Comparison of ENCODE assay signal across 8 mouse cellular contexts in genomic region chr6:146500771-146501170, GRCm38 (mm10). TPM values are rescaled to one million over a fixed set of nuclear protein-coding genes. Genes with fewer than 3 reads are reported as not detected.
DNase-seq lines count a peak whose midpoint lies in the region; ATAC-seq and TF ChIP-seq lines count a peak whose summit lies in the region.

No protein-coding gene starts in this region.

- no peak for TF ChIP-seq POLR2A in bone marrow macrophage, adult 2 months (IDR thresholded peaks at IDR 0.05; ENCODE audit: borderline replicate concordance, low read depth, low read length)

- ATAC-seq in hindbrain, embryonic 13.5 days (ENCODE audit: low FRiP score), result no peak
- no peak for ATAC-seq in midbrain, embryonic 11.5 days (ENCODE audit: low FRiP score)

- no peaks in the 10 kb centered on the region for H3K9me3 ChIP-seq in heart, embryonic 10.5 days
- no peaks in the 10 kb centered on the region for H3K9me3 ChIP-seq in hindbrain, embryonic 13.5 days
- H3K9me3 ChIP-seq in midbrain, embryonic 11.5 days (ENCODE audit: control insufficient read depth, low read length), result no peaks in the 10 kb centered on the region

- no peaks in the 10 kb centered on the region for H3K36me3 ChIP-seq in heart, embryonic 10.5 days
- no peaks in the 10 kb centered on the region for H3K36me3 ChIP-seq in hindbrain, embryonic 13.5 days
- H3K36me3 ChIP-seq in midbrain, embryonic 11.5 days (ENCODE audit: control insufficient read depth, insufficient read depth, low read length), result no peaks in the 10 kb centered on the region

- TF ChIP-seq CTCF in bone marrow macrophage, adult 2 months (IDR thresholded peaks at IDR 0.05; ENCODE audit: low read depth, low read length), result no peak

- H3K27me3 ChIP-seq in heart, embryonic 10.5 days (ENCODE audit: insufficient read depth, poor library complexity, severe bottlenecking), result peaks cover 10% of the 10 kb centered on the region; the same call in 1 of the 2 replicates
- H3K27me3 ChIP-seq in hindbrain, embryonic 13.5 days, result peaks cover 50% of the 10 kb centered on the region
- peaks cover 7% of the 10 kb centered on the region; the same call in 1 of the 2 replicates for H3K27me3 ChIP-seq in midbrain, embryonic 11.5 days (ENCODE audit: control insufficient read depth, insufficient read depth, low read length)

- H3K4me2 ChIP-seq in hindbrain, embryonic 13.5 days, result peak overlapping the region; percentile 100
- H3K4me2 ChIP-seq in midbrain, embryonic 11.5 days, result peak overlapping the region; percentile 97; the same call in 1 of the 2 replicates

- intact Hi-C loops in heart, postnatal 25 days (cut with DNase I), result loop anchor here (5.0 kb wide), 2 partner anchors 68 to 77 kb away; partner anchors contain the start of genes Fgfr1op2 and Ints13

- H3K27ac ChIP-seq in heart, embryonic 10.5 days, result peak overlapping the region; percentile 89; the same call in 1 of the 2 replicates
- peak overlapping the region; percentile 52 for H3K27ac ChIP-seq in bone marrow macrophage, adult 2 months (ENCODE audit: insufficient read depth, low read depth, low read length)
- H3K27ac ChIP-seq in hindbrain, embryonic 13.5 days, result no peak overlapping the region
- H3K27ac ChIP-seq in midbrain, embryonic 11.5 days (ENCODE audit: low read depth, low read length), result no peak overlapping the region

- peaks cover 39% of the 10 kb centered on the region for H3K4me1 ChIP-seq in heart, embryonic 10.5 days
- H3K4me1 ChIP-seq in bone marrow macrophage, adult 2 months (ENCODE audit: control insufficient read depth, insufficient read depth, low read length), result peaks cover 10% of the 10 kb centered on the region
- peaks cover 24% of the 10 kb centered on the region for H3K4me1 ChIP-seq in hindbrain, embryonic 13.5 days (replicated peaks)
- H3K4me1 ChIP-seq in midbrain, embryonic 11.5 days (ENCODE audit: control insufficient read depth, insufficient read depth, low read length), result no peaks in the 10 kb centered on the region; the same call in 1 of the 2 replicates

- 51% methylated on average over 5 of the region's 5 CpGs for WGBS in heart, embryonic 10.5 days
- 79% methylated on average over 5 of the region's 5 CpGs for WGBS in hindbrain, embryonic 13.5 days
- 78% methylated on average over 5 of the region's 5 CpGs for WGBS in midbrain, embryonic 11.5 days

- H3K4me3 ChIP-seq in heart, embryonic 10.5 days, result peak overlapping the region; percentile 81
- peak overlapping the region; percentile 78 for H3K4me3 ChIP-seq in bone marrow macrophage, adult 2 months (ENCODE audit: insufficient read depth, low read length)
- H3K4me3 ChIP-seq in hindbrain, embryonic 13.5 days, result no peak overlapping the region
- H3K4me3 ChIP-seq in midbrain, embryonic 11.5 days (ENCODE audit: low read depth, low read length), result no peak overlapping the region

- no peak overlapping the region for H3K9ac ChIP-seq in hindbrain, embryonic 13.5 days
- no peak overlapping the region for H3K9ac ChIP-seq in midbrain, embryonic 11.5 days (ENCODE audit: low read length)

- no peak for DNase-seq in heart, embryonic 10.5 days (ENCODE audit: low spot score)
- no peak for DNase-seq in heart, postnatal 25 days (ENCODE audit: low spot score)
- no peak for DNase-seq in midbrain, embryonic 11.5 days (ENCODE audit: low spot score, missing footprints)
- no peak for DNase-seq in gastrocnemius, adult 8-10 months (ENCODE audit: low spot score in 2 of 2)
- DNase-seq in spleen, postnatal 36 days (ENCODE audit: low spot score in 2 of 2), result no peak
- DNase-seq in left cerebral cortex, adult 18-20 months (ENCODE audit: low spot score in 2 of 2), result no peak

RNA-seq across cellular contexts. Expression of gene Itpr2, which starts 1.3 kb away (rescaled TPM):
- 19.4 and 22.1 TPM in 2 replicates for polyA plus RNA-seq in heart, embryonic 10.5 days (2016; fragmentation: Nextera tagmentation; extraction: Ambion mirVana)
- 10 to 100 TPM; 23.6 to 24.9 TPM for total RNA-seq in heart, postnatal 25 days (2021)
- 7.6 and 10.9 TPM in 2 replicates for polyA plus RNA-seq in bone marrow macrophage, adult 2 months (2012; ENCODE audit: insufficient read depth, insufficient read length, missing spikeins)
- 5.5 and 7.0 TPM in 2 replicates for polyA plus RNA-seq in hindbrain, embryonic 13.5 days (2015; fragmentation: Nextera tagmentation; extraction: Ambion mirVana)
- 3.9 and 4.5 TPM in 2 replicates for polyA plus RNA-seq in midbrain, embryonic 11.5 days (2014; fragmentation: Nextera tagmentation; extraction: Ambion mirVana)
- total RNA-seq in gastrocnemius, adult 8-10 months (2022), result 1 to 10 TPM; 4.1 to 6.2 (median 5.0) TPM
- total RNA-seq in left cerebral cortex, adult 18-20 months (2021), result 10 to 100 TPM; 10.7 to 13.3 TPM

Comparison
In these comparisons a context has a peak if more than half of its experiments do, and no peak if none do; other contexts are left out.
1. H3K27ac ChIP-seq: peak in heart, embryonic 10.5 days (single experiment) and bone marrow macrophage, adult 2 months (single experiment); none in hindbrain, embryonic 13.5 days (single experiment) and midbrain, embryonic 11.5 days (single experiment).
2. H3K4me3 ChIP-seq: peak in heart, embryonic 10.5 days (single experiment) and bone marrow macrophage, adult 2 months (single experiment); none in hindbrain, embryonic 13.5 days (single experiment) and midbrain, embryonic 11.5 days (single experiment).